Mouse (Mus musculus): ENCODE results near the gene Olfr1121.

- no peak for TF ChIP-seq EP300 (IDR thresholded peaks at IDR 0.05)
- no peak for TF ChIP-seq CTCF (IDR thresholded peaks at IDR 0.05)
These were observed 14.2 kb downstream of the Olfr1121 start for GRCm38 (mm10) chr2:87383935-87384334.
